Mouse (Mus musculus): Measurements from ENCODE around the gene Panx3.

DNA sequence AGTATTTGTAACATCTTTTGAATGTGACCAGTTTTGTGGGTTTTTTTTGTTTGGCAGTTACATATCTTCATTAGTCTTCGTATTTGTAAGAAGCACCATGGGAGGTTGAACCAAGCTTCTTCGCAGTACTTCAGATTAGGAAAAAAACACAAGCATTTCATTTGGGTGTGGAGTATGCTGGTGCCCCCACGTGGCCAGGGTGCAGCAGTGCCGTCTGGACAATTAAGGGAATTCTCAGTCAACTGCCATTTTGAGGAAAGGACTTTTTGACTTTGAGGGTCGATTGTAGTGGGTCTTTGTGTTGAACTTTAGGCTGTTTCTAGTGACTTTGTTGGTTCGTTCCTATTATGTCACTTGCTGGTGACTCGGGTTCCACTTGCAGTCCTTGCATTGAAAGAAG, 32.7 kb downstream of the Panx3 start:
- no peak for TF ChIP-seq POLR2A (IDR thresholded peaks at IDR 0.05; ENCODE audit: extremely low read depth, insufficient read depth, low read length)
- peak; percentile 75 for TF ChIP-seq CTCF (IDR thresholded peaks at IDR 0.05; ENCODE audit: extremely low read depth, insufficient read depth, low read length)

Measured in cortical plate, adult 2 months (tissue).